12 mouse cellular contexts compared by ENCODE assay signal in the genomic region with DNA sequence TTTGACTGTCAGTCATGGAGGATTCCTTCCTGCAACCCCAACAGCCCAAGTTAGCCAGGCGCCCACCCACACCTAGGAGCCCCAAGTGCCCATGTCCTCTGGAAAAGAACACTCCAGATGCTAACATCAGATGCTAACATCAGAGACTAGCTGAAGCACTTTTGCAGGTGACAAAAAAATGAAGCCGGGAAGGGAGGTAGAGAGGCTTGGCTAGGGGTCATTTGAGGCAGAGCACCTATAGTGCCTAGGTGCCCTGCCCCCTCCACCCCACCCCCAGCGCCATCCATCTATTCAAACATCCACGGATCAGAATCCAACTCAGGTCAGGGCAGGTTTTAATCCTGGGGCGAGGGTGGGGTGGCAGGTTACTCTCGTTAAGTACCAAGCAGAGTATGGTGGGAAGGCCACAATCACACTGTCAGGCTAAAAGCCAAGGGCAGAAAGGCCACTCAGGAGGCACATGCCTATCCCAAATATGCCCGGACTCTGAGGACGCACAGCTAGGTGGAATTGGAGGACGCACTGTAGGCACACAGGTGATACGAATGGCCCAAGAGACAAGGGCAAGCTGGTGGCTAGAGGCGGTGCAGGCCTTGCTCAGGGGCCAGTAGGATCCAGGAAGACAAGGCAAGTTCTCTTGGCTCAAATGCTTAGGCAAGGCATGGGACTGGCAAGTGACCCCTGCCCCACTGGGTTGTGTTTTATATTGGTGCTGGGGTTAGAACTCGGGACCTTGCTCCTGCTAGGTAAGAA. TPM values are rescaled to one million over a fixed set of nuclear protein-coding genes. Genes with fewer than 3 reads are reported as not detected.
DNase-seq lines count a peak whose midpoint lies in the region; ATAC-seq and TF ChIP-seq lines count a peak whose summit lies in the region.
"Had no signal": no experiment of that assay in that cellular context is flagged by ENCODE, and none has a peak within 500 bp of the region (broad histone marks: within the 10 kb centered on the region; RNA-seq: fewer than 3 reads in every experiment).

No protein-coding gene starts in this region.

- peak overlapping the region; percentile 57 for H3K4me3 ChIP-seq in megakaryocyte, embryonic 14.5 days (replicated peaks)
- H3K4me3 ChIP-seq in hindbrain, postnatal 0 days (ENCODE audit: low read length) = peak overlapping the region; percentile 1; the same call in 1 of the 2 replicates
- no peak overlapping the region for H3K4me3 ChIP-seq in neural tube, embryonic 14.5 days (ENCODE audit: low read depth, low read length)
- H3K4me3 ChIP-seq in heart, embryonic 10.5 days = no peak overlapping the region

- H3K4me1 ChIP-seq in megakaryocyte, embryonic 14.5 days = peaks cover 61% of the 10 kb centered on the region
- H3K4me1 ChIP-seq in hindbrain, postnatal 0 days (ENCODE audit: insufficient read depth, low read length) = no peaks in the 10 kb centered on the region
- H3K4me1 ChIP-seq in neural tube, embryonic 14.5 days (ENCODE audit: control insufficient read depth, insufficient read depth, low read length) = no peaks in the 10 kb centered on the region
- peaks cover 28% of the 10 kb centered on the region for H3K4me1 ChIP-seq in heart, embryonic 10.5 days

- peaks cover 5% of the 10 kb centered on the region for H3K27me3 ChIP-seq in megakaryocyte, embryonic 14.5 days (replicated peaks)
- H3K27me3 ChIP-seq in hindbrain, postnatal 0 days (ENCODE audit: insufficient read depth, low read length) = no peaks in the 10 kb centered on the region
- H3K27me3 ChIP-seq in neural tube, embryonic 14.5 days (ENCODE audit: control insufficient read depth, insufficient read depth, low read length) = peaks cover 5% of the 10 kb centered on the region; the same call in 1 of the 2 replicates
- H3K27me3 ChIP-seq in heart, embryonic 10.5 days (ENCODE audit: insufficient read depth, poor library complexity, severe bottlenecking) = peaks cover 26% of the 10 kb centered on the region

- ATAC-seq in frontal cortex, adult (ENCODE audit: low TSS enrichment) = peak; percentile 7; the same call in 1 of the 2 replicates
- ATAC-seq in megakaryocyte, adult 5-6 weeks (ENCODE audit: poor library complexity, severe bottlenecking) = no peak
- no peak for ATAC-seq in hindbrain, postnatal 0 days
- ATAC-seq in neural tube, embryonic 14.5 days (ENCODE audit: low read depth) = no peak

- H3K36me3 ChIP-seq in megakaryocyte, embryonic 14.5 days (replicated peaks; ENCODE audit: low read length) = peaks cover 13% of the 10 kb centered on the region
- no peaks in the 10 kb centered on the region for H3K36me3 ChIP-seq in hindbrain, postnatal 0 days (ENCODE audit: insufficient read depth, low read length)
- H3K36me3 ChIP-seq in neural tube, embryonic 14.5 days (ENCODE audit: control insufficient read depth, insufficient read depth, low read length) = no peaks in the 10 kb centered on the region
- no peaks in the 10 kb centered on the region for H3K36me3 ChIP-seq in heart, embryonic 10.5 days
- H3K36me3 ChIP-seq: embryonic facial prominence, embryonic 15.5 days; limb, embryonic 10.5 days had no signal

- H3K9ac ChIP-seq in hindbrain, postnatal 0 days (replicated peaks; ENCODE audit: low read length) = no peak overlapping the region
- H3K9ac ChIP-seq in neural tube, embryonic 14.5 days (replicated peaks; ENCODE audit: low read depth, low read length) = 0 out of 2 replicates have a peak overlapping the region, but pooled peaks have one; percentile 11

- H3K27ac ChIP-seq in hindbrain, postnatal 0 days = no peak overlapping the region
- H3K27ac ChIP-seq in neural tube, embryonic 14.5 days (ENCODE audit: low read depth, low read length) = no peak overlapping the region
- H3K27ac ChIP-seq in heart, embryonic 10.5 days = no peak overlapping the region
- H3K27ac ChIP-seq: embryonic facial prominence, embryonic 15.5 days; heart, adult 2 months; limb, embryonic 10.5 days had no signal

- 87% methylated on average over 12 of the region's 12 CpGs for WGBS in hindbrain, postnatal 0 days
- WGBS in neural tube, embryonic 14.5 days = 91% methylated on average over 12 of the region's 12 CpGs
- 83% methylated on average over 12 of the region's 12 CpGs for WGBS in heart, embryonic 10.5 days

- H3K4me2 ChIP-seq in hindbrain, postnatal 0 days (ENCODE audit: low read depth, low read length) = peak overlapping the region; percentile 61
- 0 out of 2 replicates have a peak overlapping the region, but pooled peaks have one; percentile 64 for H3K4me2 ChIP-seq in neural tube, embryonic 14.5 days (ENCODE audit: low read depth, low read length)

- DNase-seq in frontal cortex, postnatal 36 days (ENCODE audit: low spot score in 2 of 2) = no peak
- no peak for DNase-seq in hindbrain, postnatal 0 days (ENCODE audit: low spot score)
- DNase-seq in adrenal gland, adult 18-20 months (ENCODE audit: low spot score in 2 of 2) = no peak
- no peak for DNase-seq in heart, embryonic 10.5 days (ENCODE audit: low spot score)
- DNase-seq: thymus, adult 18-20 months had no signal

- no peak for TF ChIP-seq CTCF in hindbrain, postnatal 0 days (IDR thresholded peaks at IDR 0.05; ENCODE audit: low read depth)

- peaks cover 3% of the 10 kb centered on the region for H3K9me3 ChIP-seq in megakaryocyte, embryonic 14.5 days
- no peaks in the 10 kb centered on the region for H3K9me3 ChIP-seq in hindbrain, postnatal 0 days (ENCODE audit: low read length)
- no peaks in the 10 kb centered on the region for H3K9me3 ChIP-seq in neural tube, embryonic 14.5 days (ENCODE audit: control insufficient read depth, low read length)
- H3K9me3 ChIP-seq in heart, embryonic 10.5 days = no peaks in the 10 kb centered on the region
- H3K9me3 ChIP-seq: embryonic facial prominence, embryonic 15.5 days; limb, embryonic 10.5 days had no signal

RNA-seq across cellular contexts. Expression of gene Abcb9, which starts 1.6 kb away (rescaled TPM):
- 23.8 and 51.5 TPM in 2 replicates for polyA plus RNA-seq in megakaryocyte, embryonic 14.5 days (2012; ENCODE audit: insufficient read depth, low replicate concordance)
- 0.62 and 1.4 TPM in 2 replicates for total RNA-seq in megakaryocyte, adult 5-6 weeks (2015)
- total RNA-seq in megakaryocyte, adult 5-6 weeks (2017) = 0.12 and 1.3 TPM in 2 replicates
- total RNA-seq in hindbrain, postnatal 0 days (2014; rRNA removed) = 69.3 and 71.2 TPM in 2 replicates
- 30.8 and 34.5 TPM in 2 replicates for polyA plus RNA-seq in hindbrain, postnatal 0 days (2015; fragmentation: Nextera tagmentation; extraction: Ambion mirVana)
- 9.8 and 12.8 TPM in 2 replicates for polyA plus RNA-seq in neural tube, embryonic 14.5 days (2014; fragmentation: Nextera tagmentation; extraction: Ambion mirVana)
- total RNA-seq in adrenal gland, adult 18-20 months (2021) = 10 to 100 TPM; 10.6 to 15.2 TPM
- 0.89 and 2.4 TPM in 2 replicates for polyA plus RNA-seq in heart, embryonic 10.5 days (2016; fragmentation: Nextera tagmentation; extraction: Ambion mirVana)

RNA-seq across cellular contexts. Expression of gene Ogfod2, which starts 18.1 kb away (rescaled TPM):
- polyA plus RNA-seq in megakaryocyte, embryonic 14.5 days (2012; ENCODE audit: insufficient read depth, low replicate concordance) = 77.8 and 102 TPM in 2 replicates
- total RNA-seq in megakaryocyte, adult 5-6 weeks (2015) = 3.4 and 3.6 TPM in 2 replicates
- 2.6 and 6.4 TPM in 2 replicates for total RNA-seq in megakaryocyte, adult 5-6 weeks (2017)
- total RNA-seq in hindbrain, postnatal 0 days (2014; rRNA removed) = 52.0 and 110 TPM in 2 replicates
- 36.0 and 38.2 TPM in 2 replicates for polyA plus RNA-seq in hindbrain, postnatal 0 days (2015; fragmentation: Nextera tagmentation; extraction: Ambion mirVana)
- polyA plus RNA-seq in neural tube, embryonic 14.5 days (2014; fragmentation: Nextera tagmentation; extraction: Ambion mirVana) = 25.0 and 29.1 TPM in 2 replicates
- 10 to 100 TPM; 42.3 to 47.0 TPM for total RNA-seq in adrenal gland, adult 18-20 months (2021)
- polyA plus RNA-seq in heart, embryonic 10.5 days (2016; fragmentation: Nextera tagmentation; extraction: Ambion mirVana) = 19.6 and 20.1 TPM in 2 replicates

RNA-seq across cellular contexts. Expression of gene Arl6ip4, which starts 21.9 kb away (rescaled TPM):
- polyA plus RNA-seq in megakaryocyte, embryonic 14.5 days (2012; ENCODE audit: insufficient read depth, low replicate concordance) = 141 and 205 TPM in 2 replicates
- 45.4 and 53.0 TPM in 2 replicates for total RNA-seq in megakaryocyte, adult 5-6 weeks (2015)
- 80.5 and 87.7 TPM in 2 replicates for total RNA-seq in megakaryocyte, adult 5-6 weeks (2017)
- total RNA-seq in hindbrain, postnatal 0 days (2014; rRNA removed) = 32.5 and 45.2 TPM in 2 replicates
- 115 and 121 TPM in 2 replicates for polyA plus RNA-seq in hindbrain, postnatal 0 days (2015; fragmentation: Nextera tagmentation; extraction: Ambion mirVana)
- 72.5 and 76.2 TPM in 2 replicates for polyA plus RNA-seq in neural tube, embryonic 14.5 days (2014; fragmentation: Nextera tagmentation; extraction: Ambion mirVana)
- total RNA-seq in adrenal gland, adult 18-20 months (2021) = 10 to 100 TPM; 51.3 to 56.8 TPM
- 86.9 and 116 TPM in 2 replicates for polyA plus RNA-seq in heart, embryonic 10.5 days (2016; fragmentation: Nextera tagmentation; extraction: Ambion mirVana)

Comparison
In these comparisons a context has a peak if more than half of its experiments do, and no peak if none do; other contexts are left out.
1. H3K4me3 ChIP-seq: peak in megakaryocyte, embryonic 14.5 days (single experiment) and hindbrain, postnatal 0 days (single experiment); none in neural tube, embryonic 14.5 days (single experiment) and heart, embryonic 10.5 days (single experiment).